ENCODE assay signal across 20 mouse cellular contexts in genomic region chr13:99126538-99126937, GRCm38 (mm10). TPM values are rescaled to one million over a fixed set of nuclear protein-coding genes. Genes with fewer than 3 reads are reported as not detected.
A peak's percentile ranks its signal among the peaks of the same experiment; 100 is the strongest.
DNase-seq lines count a peak whose midpoint lies in the region; ATAC-seq and TF ChIP-seq lines count a peak whose summit lies in the region.
"Had no signal": no experiment of that assay in that cellular context is flagged by ENCODE, and none has a peak within 500 bp of the region (broad histone marks: within the 10 kb centered on the region; RNA-seq: fewer than 3 reads in every experiment).

No protein-coding gene starts in this region.

- WGBS in heart, embryonic 12.5 days: 70% methylated on average over 8 of the region's 8 CpGs
- 84% methylated on average over 8 of the region's 8 CpGs for WGBS in kidney, embryonic 14.5 days
- 59% methylated on average over 8 of the region's 8 CpGs for WGBS in heart, postnatal 0 days
- WGBS in forebrain, embryonic 15.5 days: 85% methylated on average over 8 of the region's 8 CpGs

- no peak overlapping the region for H3K9ac ChIP-seq in heart, embryonic 12.5 days
- no peak overlapping the region for H3K9ac ChIP-seq in kidney, embryonic 14.5 days (ENCODE audit: low read depth, low read length)
- H3K9ac ChIP-seq in heart, postnatal 0 days (replicated peaks; ENCODE audit: low read depth, low read length): no peak overlapping the region
- no peak overlapping the region for H3K9ac ChIP-seq in forebrain, embryonic 15.5 days (replicated peaks)
- H3K9ac ChIP-seq: heart, embryonic 15.5 days; hindbrain, embryonic 12.5 days; limb, embryonic 15.5 days; stomach, embryonic 15.5 days had no signal

- peaks cover 24% of the 10 kb centered on the region for H3K4me1 ChIP-seq in heart, embryonic 12.5 days (replicated peaks)
- H3K4me1 ChIP-seq in kidney, embryonic 14.5 days (ENCODE audit: control insufficient read depth, insufficient read depth, low read length): peaks cover 4% of the 10 kb centered on the region
- H3K4me1 ChIP-seq in heart, postnatal 0 days (ENCODE audit: control insufficient read depth, insufficient read depth): peaks cover 32% of the 10 kb centered on the region
- H3K4me1 ChIP-seq in forebrain, embryonic 15.5 days: no peaks in the 10 kb centered on the region

- H3K4me2 ChIP-seq in heart, embryonic 12.5 days: no peak overlapping the region
- H3K4me2 ChIP-seq in kidney, embryonic 14.5 days (replicated peaks; ENCODE audit: low read depth, low read length): no peak overlapping the region
- H3K4me2 ChIP-seq in heart, postnatal 0 days (ENCODE audit: low read depth, low read length): no peak overlapping the region
- H3K4me2 ChIP-seq in forebrain, embryonic 15.5 days (replicated peaks): no peak overlapping the region
- H3K4me2 ChIP-seq: heart, embryonic 15.5 days; hindbrain, embryonic 12.5 days; limb, embryonic 15.5 days; stomach, embryonic 15.5 days had no signal

- no peaks in the 10 kb centered on the region for H3K27me3 ChIP-seq in heart, embryonic 12.5 days (replicated peaks)
- no peaks in the 10 kb centered on the region for H3K27me3 ChIP-seq in kidney, embryonic 14.5 days (ENCODE audit: control insufficient read depth, insufficient read depth, low read length)
- H3K27me3 ChIP-seq in heart, postnatal 0 days (ENCODE audit: control insufficient read depth, insufficient read depth, low read length): no peaks in the 10 kb centered on the region
- no peaks in the 10 kb centered on the region for H3K27me3 ChIP-seq in forebrain, embryonic 15.5 days
- H3K27me3 ChIP-seq: heart, embryonic 15.5 days; hindbrain, embryonic 12.5 days; limb, embryonic 15.5 days; stomach, embryonic 15.5 days had no signal

- DNase-seq in heart, adult 11 months: peak; percentile 95
- DNase-seq in kidney, postnatal 36 days: peak; percentile 11 to 23
- DNase-seq in 3T3-L1 (ENCODE audit: low read depth, low spot score): peak; percentile 21
- peak; percentile 30 for DNase-seq in heart, postnatal 0 days (ENCODE audit: low spot score)
- no peak for DNase-seq in right cerebral cortex, postnatal 25 days
- DNase-seq: cerebellum, adult 2 months; cerebellum, postnatal 36 days; gastrocnemius, postnatal 10 days; right cerebral cortex, postnatal 14 days had no signal

- TF ChIP-seq EP300 in heart, postnatal 0 days (IDR thresholded peaks at IDR 0.05; ENCODE audit: low read depth): 0 out of 2 replicates have a peak, but pooled peaks have one; percentile 12

- no peak overlapping the region for H3K27ac ChIP-seq in heart, embryonic 12.5 days (ENCODE audit: poor library complexity, severe bottlenecking)
- no peak overlapping the region for H3K27ac ChIP-seq in kidney, embryonic 14.5 days (ENCODE audit: low read depth, low read length)
- H3K27ac ChIP-seq in heart, postnatal 0 days (ENCODE audit: low read depth): peak overlapping the region; percentile 30; the same call in 1 of the 2 replicates
- H3K27ac ChIP-seq in forebrain, embryonic 15.5 days (replicated peaks): no peak overlapping the region
- H3K27ac ChIP-seq: embryonic facial prominence, embryonic 10.5 days; heart, embryonic 15.5 days; hindbrain, embryonic 12.5 days; limb, embryonic 15.5 days; macrophage; stomach, embryonic 15.5 days had no signal

- H3K36me3 ChIP-seq in heart, embryonic 12.5 days: no peaks in the 10 kb centered on the region
- H3K36me3 ChIP-seq in kidney, embryonic 14.5 days (ENCODE audit: control insufficient read depth, insufficient read depth, low read length): no peaks in the 10 kb centered on the region
- no peaks in the 10 kb centered on the region for H3K36me3 ChIP-seq in heart, postnatal 0 days (replicated peaks; ENCODE audit: control insufficient read depth, insufficient read depth, low read length)
- no peaks in the 10 kb centered on the region for H3K36me3 ChIP-seq in forebrain, embryonic 15.5 days
- H3K36me3 ChIP-seq: embryonic facial prominence, embryonic 10.5 days; heart, embryonic 15.5 days; hindbrain, embryonic 12.5 days; limb, embryonic 15.5 days; stomach, embryonic 15.5 days had no signal

- peak; percentile 29 for TF ChIP-seq CTCF in heart, postnatal 0 days (IDR thresholded peaks at IDR 0.05; ENCODE audit: low read depth)

- no peak for ATAC-seq in heart, embryonic 12.5 days (ENCODE audit: insufficient number of reproducible peaks, low FRiP score)
- ATAC-seq in kidney, embryonic 14.5 days (ENCODE audit: low FRiP score, low TSS enrichment): no peak
- no peak for ATAC-seq in heart, postnatal 0 days (ENCODE audit: insufficient read depth, low read depth)
- ATAC-seq in forebrain, embryonic 15.5 days (replicated peaks): no peak
- ATAC-seq: inflammation-experienced regulatory T-cells, adult 6 months; midbrain, embryonic 16.5 days had no signal

- H3K9me3 ChIP-seq in heart, embryonic 12.5 days (replicated peaks): peaks cover 5% of the 10 kb centered on the region
- H3K9me3 ChIP-seq in kidney, embryonic 14.5 days (ENCODE audit: control insufficient read depth, low read length): no peaks in the 10 kb centered on the region
- no peaks in the 10 kb centered on the region for H3K9me3 ChIP-seq in heart, postnatal 0 days (replicated peaks; ENCODE audit: control insufficient read depth, low read length)
- no peaks in the 10 kb centered on the region for H3K9me3 ChIP-seq in forebrain, embryonic 15.5 days
- H3K9me3 ChIP-seq: embryonic facial prominence, embryonic 10.5 days; heart, embryonic 15.5 days; hindbrain, embryonic 12.5 days; limb, embryonic 15.5 days; stomach, embryonic 15.5 days had no signal

- no peak overlapping the region for H3K4me3 ChIP-seq in heart, embryonic 12.5 days
- no peak overlapping the region for H3K4me3 ChIP-seq in kidney, embryonic 14.5 days (ENCODE audit: low read length)
- H3K4me3 ChIP-seq in heart, postnatal 0 days (ENCODE audit: low read depth, low read length): no peak overlapping the region
- no peak overlapping the region for H3K4me3 ChIP-seq in forebrain, embryonic 15.5 days
- H3K4me3 ChIP-seq: embryonic facial prominence, embryonic 10.5 days; heart, embryonic 15.5 days; hindbrain, embryonic 12.5 days; limb, embryonic 15.5 days; stomach, embryonic 15.5 days had no signal

RNA-seq across cellular contexts. Expression of gene Zfp366, which starts 58.1 kb away (rescaled TPM):
- polyA plus RNA-seq in heart, embryonic 12.5 days (2016; fragmentation: Nextera tagmentation; extraction: Ambion mirVana): 0.12 and 0.36 TPM in 2 replicates
- 0.83 and 1.6 TPM in 2 replicates for polyA plus RNA-seq in kidney, embryonic 14.5 days (2014; fragmentation: Nextera tagmentation; extraction: Ambion mirVana)
- 4.5 and 5.6 TPM in 2 replicates for total RNA-seq in heart, postnatal 0 days (2014; rRNA removed; ENCODE audit: low replicate concordance)
- polyA plus RNA-seq in heart, postnatal 0 days (2015; fragmentation: Nextera tagmentation; extraction: Ambion mirVana): 0.82 TPM in 2 replicates
- 0.36 and 0.45 TPM in 2 replicates for polyA plus RNA-seq in forebrain, embryonic 15.5 days (2015; fragmentation: Nextera tagmentation; extraction: Ambion mirVana)
